Mouse (Mus musculus) adrenal gland, postnatal 4 days (tissue): ENCODE results near the gene Mterf1a. TPM values are rescaled to one million over a fixed set of nuclear protein-coding genes. Genes with fewer than 3 reads are reported as not detected.
"Not testable (repeated sequence)": the region's sequence is repeated elsewhere in the genome, so short reads cannot be mapped to it uniquely, and the experiment has no call there.

Experiments
- DNase-seq, 2 experiments: peaks; one replicate each; pipeline ENCODE4 v3.0.0; 2021 to 2022; ENCODE audit warnings: low spot score in 2 of 2, mixed read lengths in 2 of 2
- long read RNA-seq, 2 experiments: library from polyadenylated mRNA; stranded (forward); transcript quantifications; one replicate each; pipeline ENCODE4 v2.0.0; 2021
- total RNA-seq, 2 experiments: library from RNA; stranded (reverse); gene quantifications; 2 replicates each; pipeline ENCODE4 v1.2.3; 2021

Mterf1a gene
- 10 to 100 TPM; 10.0 to 11.8 TPM for total RNA-seq
- long read RNA-seq, experiment 1, partial matches to known transcripts, result 3 of 8 reads
- long read RNA-seq, experiment 1, other reads (novel, unspliced or antisense), result 0 of 8 reads
- long read RNA-seq, experiment 2, transcript Mterf1a-201 (2 exons, 1,376 nt), result minor isoform, 5 of 14 reads
- long read RNA-seq, experiment 2, transcript Mterf1a-203 (1 exons, 1,790 nt), result major isoform, 8 of 14 reads
- long read RNA-seq, experiment 2, partial matches to known transcripts, result 0 of 14 reads
- long read RNA-seq, experiment 2, other reads (novel, unspliced or antisense), result 1 of 14 reads

- not testable (repeated sequence) for DNase-seq
These were observed at the start of gene Mterf1a for GRCm38 (mm10) chr5:3893459-3894293. Gene Mterf1a (minus strand): TSS chr5:3893933.

DNA sequence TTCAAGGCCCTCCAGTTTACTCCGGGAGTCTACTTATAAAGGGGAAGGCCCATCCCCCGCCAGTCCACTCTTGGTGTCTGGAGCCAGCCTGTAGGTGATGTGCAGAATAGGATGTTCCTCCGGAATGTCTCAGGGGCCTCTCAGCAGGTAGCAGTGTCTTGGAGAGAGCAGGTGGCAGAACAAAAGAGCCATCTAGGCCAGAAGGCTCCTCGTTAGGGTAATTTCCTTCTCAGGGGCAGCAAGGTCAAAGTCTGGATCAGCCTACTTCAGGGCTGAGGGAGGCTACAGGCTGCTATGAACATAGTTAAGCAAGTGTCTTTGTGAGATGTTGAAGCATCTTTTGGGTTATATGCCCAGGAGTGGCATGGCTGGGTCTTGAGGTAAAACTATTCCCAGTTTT lies 49.4 kb upstream of the Mterf1a start:
- DNase-seq, result not testable (repeated sequence)

DNA sequence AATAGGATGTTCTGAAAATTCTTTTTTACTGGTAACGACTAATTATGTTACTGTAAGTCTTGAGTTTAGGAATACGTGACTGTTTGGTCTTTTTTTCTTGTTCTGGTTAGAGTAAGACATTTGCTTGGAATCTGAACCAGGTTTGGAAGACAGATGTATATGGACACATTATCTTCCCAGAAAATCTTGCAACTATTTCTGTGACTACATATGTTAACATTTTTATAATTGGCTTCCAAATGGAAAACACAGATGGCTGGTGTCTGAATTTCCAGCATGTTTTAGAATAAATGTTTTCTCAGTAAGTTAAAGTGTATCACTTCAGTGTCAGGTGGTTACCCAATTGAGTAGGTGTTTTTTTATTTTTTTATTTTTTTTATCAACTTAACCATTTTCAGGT lies 47.5 kb upstream of the Mterf1a start:
- no peak for DNase-seq

- no peak for DNase-seq
These were observed 45.6 kb upstream of the Mterf1a start for GRCm38 (mm10) chr5:3939335-3939734.

- DNase-seq, result no peak
These were observed 45.2 kb upstream of the Mterf1a start for GRCm38 (mm10) chr5:3938905-3939304.

GRCm38 (mm10) chr5:3935778-3936554 lies 42.2 kb upstream of the Mterf1a start:
- no peak for DNase-seq

DNA sequence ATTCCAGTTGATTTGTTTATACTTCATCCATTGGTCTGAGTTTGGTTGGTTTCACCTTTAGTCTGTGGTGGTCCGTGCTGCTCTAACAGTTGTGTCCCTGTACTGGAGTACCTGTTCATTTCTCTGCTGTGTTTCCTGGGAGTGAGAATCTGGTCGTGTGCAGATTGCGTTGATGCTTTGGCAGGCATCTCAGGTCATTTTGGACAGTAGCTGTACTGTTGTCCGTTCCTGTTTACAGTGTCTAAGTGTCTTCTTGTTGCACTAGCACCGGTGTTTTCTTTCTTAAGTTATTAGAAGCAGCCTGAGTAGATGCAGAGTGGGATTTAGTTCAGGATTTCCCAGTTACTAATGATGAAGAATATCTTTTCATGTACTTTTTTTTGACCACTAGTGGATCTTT lies 41.5 kb upstream of the Mterf1a start:
- DNase-seq, result no peak

- DNase-seq, result no peak
These were observed 39.8 kb upstream of the Mterf1a start for GRCm38 (mm10) chr5:3933551-3933950.

GRCm38 (mm10) chr5:3931636-3932035 lies 37.9 kb upstream of the Mterf1a start:
- DNase-seq, result no peak

DNA sequence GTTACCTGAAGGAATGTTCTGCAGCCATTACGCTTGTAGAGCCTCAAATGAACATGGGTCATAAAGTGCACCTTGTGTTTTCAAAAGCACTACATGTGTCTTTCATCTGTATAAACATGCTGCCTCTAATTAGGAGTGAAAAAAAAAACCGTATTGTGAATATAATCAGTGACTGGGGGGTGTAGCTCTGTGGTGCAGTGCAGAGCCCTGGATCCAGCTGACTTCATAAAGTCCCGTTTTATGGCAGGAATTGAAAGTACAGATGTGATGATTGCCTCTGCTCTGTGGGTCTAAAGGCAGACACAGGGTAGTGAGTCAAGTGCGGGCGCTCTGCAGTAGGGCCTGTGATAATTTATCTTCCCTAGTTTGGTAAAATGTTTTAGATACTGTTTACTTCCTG lies 37.0 kb upstream of the Mterf1a start:
- no peak for DNase-seq

- no peak for DNase-seq
These were observed 34.9 kb upstream of the Mterf1a start for GRCm38 (mm10) chr5:3928690-3929046.

DNA sequence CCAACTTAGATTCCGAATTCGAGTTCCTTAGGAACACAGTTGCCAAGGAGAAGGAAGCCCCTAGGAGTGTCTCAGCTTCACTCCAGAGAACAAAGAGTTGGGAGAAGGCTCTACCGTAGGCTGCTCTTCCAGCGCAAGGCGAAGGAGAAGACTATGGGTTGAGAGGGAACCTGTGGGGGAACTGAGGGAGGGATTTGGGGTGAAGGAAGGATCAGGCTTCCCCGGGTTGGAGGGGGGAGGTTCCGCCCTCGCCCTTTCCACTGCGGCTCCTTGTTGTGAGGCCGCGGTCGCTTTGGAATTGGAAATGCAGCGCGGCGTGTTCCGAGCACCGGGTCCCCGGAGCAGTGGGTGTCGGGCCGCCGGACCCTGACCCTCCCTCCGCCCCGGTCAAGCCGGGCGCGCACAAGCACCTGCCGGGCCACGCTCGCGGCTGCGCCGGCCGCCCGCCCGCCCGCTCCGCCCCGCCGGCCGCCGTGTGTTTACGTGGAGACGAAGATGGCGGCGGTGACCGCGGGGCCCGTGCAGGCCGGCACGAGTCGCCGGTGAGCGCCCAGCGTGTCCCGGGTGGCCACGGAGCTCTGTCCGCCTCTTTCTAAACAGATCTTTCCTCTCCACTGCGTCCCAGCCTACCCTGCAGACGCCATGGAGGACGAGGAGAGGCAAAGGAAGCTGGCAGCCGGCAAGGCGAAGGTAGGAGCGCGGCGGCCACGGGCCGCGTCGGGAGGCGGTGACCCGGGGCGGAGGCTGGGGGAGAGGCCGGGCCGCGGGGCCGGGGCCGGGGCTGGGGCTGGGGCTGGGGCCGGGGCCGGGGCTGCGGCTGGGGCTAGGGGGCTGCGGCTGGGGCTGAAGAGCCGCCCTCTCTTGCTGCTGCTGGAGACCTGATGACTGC lies 34.3 kb upstream of the Mterf1a start, which contains the start of gene Akap9:
TSS of gene Akap9 (plus strand) at position 254 of the 889 bp plus-strand sequence.
- peak; percentile 51 to 59 for DNase-seq

DNA sequence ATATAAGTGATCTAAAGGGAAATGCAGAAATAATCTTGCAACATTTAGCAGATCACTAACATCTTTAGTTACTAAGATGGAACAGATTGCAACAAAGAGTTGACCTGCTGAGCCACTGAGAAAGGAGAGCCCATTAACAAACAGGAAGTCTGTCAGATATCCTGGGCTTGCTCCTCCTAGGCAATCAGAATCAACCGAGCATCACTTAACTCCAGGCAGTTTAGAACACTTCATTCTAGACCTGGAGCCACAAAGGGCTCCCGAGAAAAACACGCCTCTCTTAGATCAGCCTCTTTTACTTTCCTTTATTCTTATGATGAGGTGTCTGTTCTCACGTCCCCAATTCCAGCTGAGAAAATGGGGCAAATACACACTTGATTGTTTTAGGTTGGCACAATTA lies 32.9 kb upstream of the Mterf1a start:
- no peak for DNase-seq

DNA sequence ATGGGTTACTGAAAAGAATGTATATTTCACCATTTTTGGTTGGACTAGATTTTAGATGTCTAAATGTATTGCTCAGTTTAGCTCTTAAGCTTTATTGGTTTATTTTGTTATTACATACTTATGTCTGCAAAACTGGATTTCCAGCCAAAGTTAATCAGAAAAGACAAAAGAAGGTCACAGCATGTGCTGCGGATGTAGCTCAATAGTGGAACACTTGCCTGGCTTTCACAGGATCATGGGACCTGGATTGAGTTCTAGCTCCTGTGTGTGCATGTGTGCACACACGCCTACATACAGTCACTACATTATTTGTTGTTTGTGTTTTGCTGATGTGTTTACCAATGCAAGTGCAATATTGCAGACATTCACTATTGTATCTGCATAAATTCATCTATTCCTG lies 28.6 kb upstream of the Mterf1a start:
- DNase-seq, result no peak

DNA sequence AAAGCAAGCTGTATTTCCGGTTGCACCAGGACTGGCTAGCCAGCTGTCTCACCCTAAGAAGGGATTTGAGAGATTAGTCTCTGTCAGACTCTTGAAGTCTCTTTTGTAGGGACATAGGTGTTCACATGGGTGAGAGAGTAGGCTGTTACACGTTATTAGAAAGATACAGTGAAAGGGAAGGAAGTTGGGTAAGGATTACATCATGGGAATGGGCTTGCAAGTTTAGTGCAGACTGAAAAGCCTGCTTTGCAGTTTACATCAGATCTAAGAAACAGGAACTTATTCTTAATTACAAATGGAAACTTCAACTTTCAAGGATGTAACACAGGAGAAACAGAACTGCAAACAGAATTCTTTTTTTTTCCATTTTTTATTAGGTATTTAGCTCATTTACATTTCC lies 11.7 kb upstream of the Mterf1a start:
- DNase-seq, result no peak

GRCm38 (mm10) chr5:3894294-3894619 lies 524 bp upstream of the Mterf1a start:
- DNase-seq, result not testable (repeated sequence)

GRCm38 (mm10) chr5:3889201-3889600 lies 4.5 kb downstream of the Mterf1a start:
- no peak for DNase-seq

DNA sequence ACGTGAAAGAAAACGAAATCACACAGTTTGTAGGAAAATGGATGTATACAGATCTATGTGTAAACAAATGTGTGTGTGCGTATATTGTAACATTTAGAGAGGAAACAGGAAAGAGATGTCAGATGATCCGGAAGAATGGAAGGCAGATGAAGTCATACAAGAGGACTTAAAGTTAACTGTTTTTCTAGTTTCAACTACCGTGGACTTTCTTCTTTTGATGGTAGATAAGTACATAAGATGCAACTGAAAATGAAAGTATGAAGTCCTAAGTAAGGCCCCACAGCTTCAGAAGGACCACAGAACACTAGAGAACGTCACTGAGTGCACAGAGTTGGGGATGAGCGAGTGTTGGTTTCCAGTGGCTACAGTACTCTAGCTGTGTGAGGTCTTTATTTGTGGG lies 6.9 kb downstream of the Mterf1a start:
- not testable (repeated sequence) for DNase-seq

GRCm38 (mm10) chr5:3873485-3873884 lies 20.2 kb downstream of the Mterf1a start:
- no peak for DNase-seq

- DNase-seq, result no peak
These were observed 21.4 kb downstream of the Mterf1a start for GRCm38 (mm10) chr5:3872348-3872747.

- no peak for DNase-seq
These were observed 23.6 kb downstream of the Mterf1a start for GRCm38 (mm10) chr5:3870161-3870560.
